Mouse (Mus musculus) neural tube, embryonic 15.5 days (tissue): ENCODE measurements at regions not wholly inside any gene's neighbourhood (a gene's known extent, or its start where the extent isn't known, plus 50 kb on each side); places are given as distances from the start of the nearest gene placed in this dataset.
"Not testable (repeated sequence)": the region's sequence is repeated elsewhere in the genome, so short reads cannot be mapped to it uniquely, and the experiment has no call there.

Experiments
- ATAC-seq: fragments of 200-750 bp; cut with Nextera tagmentation; 2 replicates; pipeline ENCODE4 v1.8.0; 2017; ENCODE audit warnings: mild to moderate bottlenecking, moderate TSS enrichment, moderate library complexity; ENCODE audit not compliant: low FRiP score
- H3K27ac ChIP-seq: fragments of 300-500 bp; sonication (generic); replicated peaks from 2 replicates; pipeline ENCODE4 v1.5.1; 2015; ENCODE audit warnings: mild to moderate bottlenecking, inconsistent platforms
- H3K27me3 ChIP-seq: fragments of 300-500 bp; sonication (generic); replicated peaks from 2 replicates; pipeline ENCODE4 v1.6.1; 2015; ENCODE audit warnings: inconsistent platforms
- H3K36me3 ChIP-seq: fragments of 300-500 bp; sonication (generic); 2 replicates; pipeline ENCODE4 v1.6.1; 2015; ENCODE audit warnings: inconsistent platforms
- H3K4me1 ChIP-seq: fragments of 300-500 bp; sonication (generic); 2 replicates; pipeline ENCODE4 v1.6.1; 2015; ENCODE audit warnings: inconsistent platforms
- H3K4me2 ChIP-seq: fragments of 300-500 bp; sonication (generic); 2 replicates; pipeline ENCODE4 v1.6.1; 2015; ENCODE audit warnings: inconsistent platforms, mild to moderate bottlenecking, moderate library complexity
- H3K4me3 ChIP-seq: fragments of 300-500 bp; sonication (generic); replicated peaks from 2 replicates; pipeline ENCODE4 v1.5.1; 2015; ENCODE audit warnings: mild to moderate bottlenecking, inconsistent platforms
- H3K9ac ChIP-seq: fragments of 300-500 bp; sonication (generic); replicated peaks from 2 replicates; pipeline ENCODE4 v1.6.1; 2015; ENCODE audit warnings: mild to moderate bottlenecking, inconsistent platforms
- H3K9me3 ChIP-seq: fragments of 300-500 bp; sonication (generic); replicated peaks from 2 replicates; pipeline ENCODE4 v1.6.1; 2016; ENCODE audit warnings: inconsistent platforms
- WGBS: fragments of 180-500 bp; shearing (Covaris S2); methylation state at CpG from one replicate; pipeline ENCODE4 v1.1.7; 2015; ENCODE audit warnings: mixed read lengths; 5-methylcytosine and 5-hydroxymethylcytosine counted together

GRCm38 (mm10) chr13:4858341-4858740, 249.4 kb upstream of the Akr1e1 start:
- Histone ChIP-seq H3K9me3 (no peaks in the 10 kb centered on the region), H3K4me3 (no peak overlapping the region), H3K9ac (no peak overlapping the region), H3K36me3 (no peaks in the 10 kb centered on the region), H3K27ac (no peak overlapping the region), H3K27me3 (no peaks in the 10 kb centered on the region), H3K4me2 (no peak overlapping the region), H3K4me1 (no peaks in the 10 kb centered on the region)
- ATAC-seq: no peak
- 63% methylated on average over 1 of the region's 1 CpGs for WGBS

- not testable (repeated sequence) for H3K4me1 ChIP-seq
Observed at GRCm38 (mm10) chr13:4839481-4839880, 230.5 kb upstream of the Akr1e1 start.

GRCm38 (mm10) chr13:4826756-4827155, 217.8 kb upstream of the Akr1e1 start:
- no peaks in the 10 kb centered on the region for H3K27me3 ChIP-seq
- no peaks in the 10 kb centered on the region for H3K36me3 ChIP-seq
- ATAC-seq: no peak
- H3K4me1 ChIP-seq: no peaks in the 10 kb centered on the region
- no peak overlapping the region for H3K27ac ChIP-seq
- no peak overlapping the region for H3K9ac ChIP-seq
- H3K4me2 ChIP-seq: no peak overlapping the region
- no peak overlapping the region for H3K4me3 ChIP-seq
- WGBS: 86% methylated on average over 3 of the region's 3 CpGs
- no peaks in the 10 kb centered on the region for H3K9me3 ChIP-seq

More at GRCm38 (mm10) chr13:4839481-4839880, 230.5 kb upstream of the Akr1e1 start:
- H3K4me3 ChIP-seq, H3K27me3 ChIP-seq, H3K4me2 ChIP-seq, H3K9ac ChIP-seq, H3K36me3 ChIP-seq, ATAC-seq, H3K9me3 ChIP-seq, H3K27ac ChIP-seq: not testable (repeated sequence)
- 93% methylated on average over 2 of the region's 2 CpGs for WGBS

- not testable (repeated sequence) for H3K4me2 ChIP-seq, H3K4me1 ChIP-seq, H3K4me3 ChIP-seq, ATAC-seq, H3K36me3 ChIP-seq, H3K9me3 ChIP-seq, H3K9ac ChIP-seq, H3K27me3 ChIP-seq, H3K27ac ChIP-seq
- 94% methylated on average over 1 of the region's 1 CpGs for WGBS
Observed at GRCm38 (mm10) chr13:4825749-4826148, 216.8 kb upstream of the Akr1e1 start.

- no peaks in the 10 kb centered on the region for H3K4me1 ChIP-seq
- no peak overlapping the region for H3K9ac ChIP-seq
- no peaks in the 10 kb centered on the region for H3K27me3 ChIP-seq
- no peak for ATAC-seq
- no peak overlapping the region for H3K4me2 ChIP-seq
- H3K36me3 ChIP-seq: no peaks in the 10 kb centered on the region
- H3K27ac ChIP-seq: no peak overlapping the region
- WGBS: 94% methylated on average over 2 of the region's 2 CpGs
- no peak overlapping the region for H3K4me3 ChIP-seq
- no peaks in the 10 kb centered on the region for H3K9me3 ChIP-seq
Observed at GRCm38 (mm10) chr13:4806876-4807275, 197.9 kb upstream of the Akr1e1 start.

- Histone ChIP-seq H3K9me3 (peaks cover 2% of the 10 kb centered on the region; the same call in 1 of the 2 replicates), H3K9ac (no peak overlapping the region), H3K36me3 (no peaks in the 10 kb centered on the region), H3K4me2 (no peak overlapping the region), H3K27ac (no peak overlapping the region), H3K4me3 (no peak overlapping the region), H3K27me3 (no peaks in the 10 kb centered on the region), H3K4me1 (no peaks in the 10 kb centered on the region)
- 92% methylated on average over 14 of the region's 14 CpGs for WGBS
- ATAC-seq: no peak
Observed at GRCm38 (mm10) chr13:4800666-4801065, 191.7 kb upstream of the Akr1e1 start.

- Histone ChIP-seq H3K9ac (no peak overlapping the region), H3K9me3 (no peaks in the 10 kb centered on the region), H3K27ac (no peak overlapping the region), H3K27me3 (no peaks in the 10 kb centered on the region), H3K36me3 (no peaks in the 10 kb centered on the region), H3K4me2 (no peak overlapping the region), H3K4me1 (no peaks in the 10 kb centered on the region), H3K4me3 (no peak overlapping the region)
- no peak for ATAC-seq
- 76% methylated on average over 2 of the region's 2 CpGs for WGBS
Observed at GRCm38 (mm10) chr13:4791139-4791538, 182.2 kb upstream of the Akr1e1 start.

GRCm38 (mm10) chr13:4790414-4790813, 181.4 kb upstream of the Akr1e1 start:
- Histone ChIP-seq H3K4me3 (no peak overlapping the region), H3K9me3 (no peaks in the 10 kb centered on the region), H3K36me3 (no peaks in the 10 kb centered on the region), H3K9ac (no peak overlapping the region), H3K27ac (no peak overlapping the region), H3K4me2 (no peak overlapping the region), H3K27me3 (no peaks in the 10 kb centered on the region), H3K4me1 (no peaks in the 10 kb centered on the region)
- WGBS: 75% methylated on average over 2 of the region's 2 CpGs
- ATAC-seq: no peak

- H3K4me3 ChIP-seq: no peak overlapping the region
- ATAC-seq: no peak
- H3K27ac ChIP-seq: no peak overlapping the region
- no peaks in the 10 kb centered on the region for H3K9me3 ChIP-seq
- no peaks in the 10 kb centered on the region for H3K36me3 ChIP-seq
- WGBS: 61% methylated on average over 3 of the region's 3 CpGs
- no peak overlapping the region for H3K4me2 ChIP-seq
- H3K9ac ChIP-seq: no peak overlapping the region
- no peaks in the 10 kb centered on the region for H3K4me1 ChIP-seq
- H3K27me3 ChIP-seq: no peaks in the 10 kb centered on the region
Observed at GRCm38 (mm10) chr13:4783290-4783689, 174.3 kb upstream of the Akr1e1 start.

GRCm38 (mm10) chr13:4778264-4778823, 169.4 kb upstream of the Akr1e1 start:
- H3K4me3 ChIP-seq, H3K4me1 ChIP-seq, H3K4me2 ChIP-seq, H3K9ac ChIP-seq, H3K27ac ChIP-seq, ATAC-seq, H3K27me3 ChIP-seq, H3K36me3 ChIP-seq, H3K9me3 ChIP-seq: not testable (repeated sequence)
- 83% methylated on average over 3 of the region's 3 CpGs for WGBS

GRCm38 (mm10) chr13:4776855-4777254, 167.9 kb upstream of the Akr1e1 start:
- Histone ChIP-seq H3K27ac (no peak overlapping the region), H3K4me3 (no peak overlapping the region), H3K27me3 (no peaks in the 10 kb centered on the region), H3K9ac (no peak overlapping the region), H3K4me1 (no peaks in the 10 kb centered on the region), H3K36me3 (no peaks in the 10 kb centered on the region), H3K9me3 (no peaks in the 10 kb centered on the region), H3K4me2 (no peak overlapping the region)
- ATAC-seq: no peak
- WGBS: 35% methylated on average over 4 of the region's 4 CpGs

GRCm38 (mm10) chr13:4772324-4772723, 163.3 kb upstream of the Akr1e1 start:
- H3K27me3 ChIP-seq: no peaks in the 10 kb centered on the region
- no peaks in the 10 kb centered on the region for H3K36me3 ChIP-seq
- H3K27ac ChIP-seq: no peak overlapping the region
- H3K4me2 ChIP-seq: no peak overlapping the region
- WGBS: 90% methylated on average over 2 of the region's 2 CpGs
- no peak for ATAC-seq
- H3K9me3 ChIP-seq: no peaks in the 10 kb centered on the region
- no peak overlapping the region for H3K9ac ChIP-seq
- H3K4me1 ChIP-seq: 0 out of 2 replicates have a peak, but pooled peaks cover 5% of the 10 kb centered on the region
- no peak overlapping the region for H3K4me3 ChIP-seq
